Mouse (Mus musculus) lung, adult 10 weeks (tissue): Measurements from ENCODE around the gene Olfr1202. TPM values are rescaled to one million over a fixed set of nuclear protein-coding genes. Genes with fewer than 3 reads are reported as not detected.

Experiments
- polyA plus RNA-seq: library from polyadenylated mRNA; stranded (reverse); fragments of 350-450 nt; fragmentation: Illumina TruSeq; extraction: RNeasy Lipid Tissue Mini Kit (QIAGEN cat#74804); gene quantifications from one replicate; pipeline ENCODE4 v1.2.3, GENCODE M21; 2014; ENCODE audit warnings: low read depth, low replicate concordance; ENCODE audit not compliant: insufficient read depth

Gene Olfr1202
- polyA plus RNA-seq = not detected

DNA sequence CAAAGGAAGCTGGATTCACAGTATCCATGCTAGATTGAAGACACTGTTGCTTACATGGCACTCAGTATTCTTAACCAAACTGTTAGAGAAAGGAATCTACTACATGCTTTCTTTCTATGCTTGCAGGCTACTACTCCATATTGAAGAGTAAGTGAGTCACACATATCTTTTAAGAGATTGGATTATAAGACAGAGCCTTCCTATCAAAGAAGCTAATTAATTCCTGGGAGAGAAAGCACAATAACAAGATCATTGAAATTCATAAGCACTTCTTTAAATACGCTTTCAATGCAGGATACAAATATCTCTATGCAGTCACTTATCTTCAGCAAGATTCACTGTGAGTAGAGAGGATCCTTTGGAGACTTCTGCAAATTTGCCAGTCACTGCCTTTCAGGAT is at the start of gene Olfr1202:
Gene Olfr1202, plus strand, starts transcription at position 301 of the 400 bp plus-strand sequence.

DNA sequence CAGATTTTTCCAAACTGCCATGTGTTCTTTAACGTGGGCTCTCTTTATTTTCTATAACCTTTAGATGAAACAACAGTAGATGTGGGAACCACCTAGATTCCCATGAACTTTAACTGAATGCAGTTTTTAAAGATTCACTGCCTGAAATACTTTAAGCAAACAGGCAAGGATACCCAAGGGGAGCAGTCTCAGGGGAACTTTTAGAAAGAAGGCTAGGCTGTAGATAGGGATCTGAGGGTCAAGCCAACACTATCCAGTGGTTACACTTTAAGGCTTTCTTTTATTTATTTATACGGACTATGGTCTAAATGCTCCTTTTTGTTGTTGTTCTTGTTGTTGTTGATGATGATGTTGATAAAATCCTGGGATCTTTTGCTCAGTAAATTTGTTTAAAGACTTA is 43.9 kb upstream of the Olfr1202 start, which contains the start of gene Olfr1200:
Gene Olfr1200, minus strand, starts transcription at position 101 of the 400 bp plus-strand sequence.

DNA sequence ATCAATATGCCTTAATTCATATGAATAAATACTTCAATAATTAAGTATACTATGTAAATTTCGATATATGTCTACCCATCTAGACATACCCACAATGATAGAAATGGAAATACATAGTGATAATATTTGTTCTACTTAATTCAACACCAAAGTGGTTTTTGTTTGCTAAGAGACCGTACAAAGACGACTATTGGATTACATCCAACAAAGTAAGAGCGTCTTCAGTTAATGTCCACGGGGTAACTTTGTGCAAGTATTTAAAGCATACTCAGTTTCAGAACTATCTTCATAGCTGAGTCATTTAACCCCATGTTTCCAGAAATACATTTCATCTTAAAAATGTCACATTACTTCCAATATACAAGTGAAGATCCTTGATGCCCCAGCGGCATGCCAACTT is 21.6 kb upstream of the Olfr1202 start, which contains the start of gene Olfr1201:
Gene Olfr1201, plus strand, starts transcription at position 301 of the 400 bp plus-strand sequence.

GRCm38 (mm10) chr2:88829437-88829836 is 15.1 kb downstream of the Olfr1202 start, which contains the start of gene Olfr1205:
Gene Olfr1205 (plus strand): TSS chr2:88829737.

DNA sequence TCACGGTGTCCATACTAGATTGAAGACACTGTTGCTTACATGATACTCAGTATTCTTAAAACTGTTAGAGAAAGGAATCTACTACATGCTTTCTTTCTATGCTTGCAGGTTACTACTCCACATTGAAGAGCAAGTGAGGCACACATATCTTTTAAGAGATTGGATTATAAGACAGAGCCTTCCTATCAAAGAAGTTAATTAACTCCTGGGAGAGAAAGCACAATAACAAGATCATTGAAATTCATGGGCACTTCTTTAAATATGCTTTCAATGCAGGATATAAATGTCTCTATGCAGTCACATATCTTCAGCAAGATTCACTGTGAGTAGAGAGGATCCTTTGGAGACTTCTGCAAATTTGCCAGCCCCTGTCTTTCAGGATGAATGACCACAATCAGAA is 34.7 kb downstream of the Olfr1202 start, which contains the start of gene Olfr1204:
Gene Olfr1204, plus strand, starts transcription at position 301 of the 400 bp plus-strand sequence.

GRCm38 (mm10) chr2:88862931-88863330 is 48.6 kb downstream of the Olfr1202 start, which contains the start of gene Olfr1206:
Gene Olfr1206 (plus strand): TSS chr2:88863231.

Other genes with a start within 250 kb of the Olfr1202 start
- gene Olfr1189, start 228.0 kb upstream of the Olfr1202 start, polyA plus RNA-seq = not detected
- gene Olfr1191-ps1, start 174.0 kb upstream of the Olfr1202 start, polyA plus RNA-seq = not detected
- gene Olfr1192-ps1, start 166.0 kb upstream of the Olfr1202 start, polyA plus RNA-seq = not detected
- gene Olfr1193, start 138.9 kb upstream of the Olfr1202 start, polyA plus RNA-seq = not detected
- not detected for gene Olfr1195, start 125.3 kb upstream of the Olfr1202 start, polyA plus RNA-seq
- gene Olfr1196, start 109.9 kb upstream of the Olfr1202 start, polyA plus RNA-seq = not detected
- not detected for gene Olfr1197, start 82.1 kb upstream of the Olfr1202 start, polyA plus RNA-seq
- not detected for gene Olfr1198, start 63.1 kb upstream of the Olfr1202 start, polyA plus RNA-seq
- not detected for gene Olfr1199, start 54.0 kb upstream of the Olfr1202 start, polyA plus RNA-seq
- gene Olfr1200, start 44.0 kb upstream of the Olfr1202 start, polyA plus RNA-seq = not detected
- gene Olfr1201, start 21.5 kb upstream of the Olfr1202 start, polyA plus RNA-seq = not detected
- gene Olfr1205, start 15.2 kb downstream of the Olfr1202 start, polyA plus RNA-seq = not detected
- gene Olfr1204, start 34.8 kb downstream of the Olfr1202 start, polyA plus RNA-seq = not detected
- gene Olfr1206, start 48.7 kb downstream of the Olfr1202 start, polyA plus RNA-seq = not detected
- not detected for gene Olfr1208, start 87.8 kb downstream of the Olfr1202 start, polyA plus RNA-seq
- gene Olfr1209, start 100.7 kb downstream of the Olfr1202 start, polyA plus RNA-seq = not detected
- gene Olfr1211, start 123.6 kb downstream of the Olfr1202 start, polyA plus RNA-seq = not detected
- gene Olfr1212, start 139.5 kb downstream of the Olfr1202 start, polyA plus RNA-seq = not detected
- gene Gm13762, start 165.8 kb downstream of the Olfr1202 start, polyA plus RNA-seq = not detected
- gene Olfr1214, start 178.2 kb downstream of the Olfr1202 start, polyA plus RNA-seq = not detected
- gene Olfr1215, start 192.5 kb downstream of the Olfr1202 start, polyA plus RNA-seq = not detected
- not detected for gene Olfr1216, start 203.8 kb downstream of the Olfr1202 start, polyA plus RNA-seq
- not detected for gene Olfr1217, start 217.6 kb downstream of the Olfr1202 start, polyA plus RNA-seq
- gene Olfr1218, start 246.7 kb downstream of the Olfr1202 start, polyA plus RNA-seq = not detected